ENCODE assay signal across 31 mouse cellular contexts in the genomic region with DNA sequence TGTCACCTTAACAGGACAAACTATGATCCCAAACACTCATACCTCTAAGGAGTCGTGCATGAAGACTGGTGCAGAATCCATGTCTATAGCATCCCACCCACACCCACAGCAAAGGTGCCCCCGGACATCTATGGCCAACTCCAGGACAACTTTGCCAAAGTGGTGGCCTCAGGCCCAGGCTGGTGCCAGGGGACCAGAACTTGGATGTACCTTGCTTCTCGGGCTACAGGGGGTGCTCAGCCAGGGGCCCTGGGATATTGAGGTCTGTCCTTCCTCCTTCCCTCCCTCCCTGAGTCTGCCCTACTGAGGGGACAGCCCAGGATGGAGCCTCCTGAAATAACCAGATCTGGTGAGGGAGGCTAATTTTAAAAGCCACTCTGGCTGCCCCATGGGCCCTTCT.
"Had no signal": no experiment of that assay in that cellular context is flagged by ENCODE, and none has a peak within 500 bp of the region (broad histone marks: within the 10 kb centered on the region; RNA-seq: fewer than 3 reads in every experiment).

No protein-coding gene starts in this region.

- ATAC-seq: liver, embryonic 12.5 days; liver, postnatal 0 days; lung, postnatal 0 days; midbrain, embryonic 13.5 days; midbrain, embryonic 15.5 days; midbrain, embryonic 16.5 days had no signal

- H3K4me3 ChIP-seq: limb, embryonic 10.5 days; limb, embryonic 12.5 days; limb, embryonic 13.5 days; limb, embryonic 15.5 days; liver, embryonic 12.5 days; liver, embryonic 13.5 days; liver, embryonic 15.5 days; lung, embryonic 15.5 days; megakaryocyte, embryonic 14.5 days; midbrain, embryonic 10.5 days; midbrain, embryonic 12.5 days; midbrain, embryonic 13.5 days; midbrain, embryonic 15.5 days; myocyte; neural tube, embryonic 12.5 days; neural tube, embryonic 13.5 days had no signal

- DNase-seq: left cerebral cortex, postnatal 4 days; liver; liver, embryonic 13.5 days; liver, postnatal 0 days; lung, adult 18-20 months; lung, adult 2 months; lung, embryonic 14.5 days; lung, postnatal 10 days; lung, postnatal 14 days; lung, postnatal 36 days; lung, postnatal 4 days; midbrain, embryonic 14.5 days had no signal

- H3K27ac ChIP-seq: limb, embryonic 12.5 days; limb, embryonic 13.5 days; limb, embryonic 15.5 days; liver, embryonic 12.5 days; liver, embryonic 13.5 days; liver, embryonic 14.5 days; liver, embryonic 15.5 days; lung, embryonic 15.5 days; macrophage; midbrain, embryonic 10.5 days; midbrain, embryonic 12.5 days; midbrain, embryonic 13.5 days; midbrain, embryonic 15.5 days; neural tube, embryonic 12.5 days; neural tube, embryonic 13.5 days had no signal
